Mouse (Mus musculus): ENCODE measurements around the gene Wars2.

Gene Wars2

DNA sequence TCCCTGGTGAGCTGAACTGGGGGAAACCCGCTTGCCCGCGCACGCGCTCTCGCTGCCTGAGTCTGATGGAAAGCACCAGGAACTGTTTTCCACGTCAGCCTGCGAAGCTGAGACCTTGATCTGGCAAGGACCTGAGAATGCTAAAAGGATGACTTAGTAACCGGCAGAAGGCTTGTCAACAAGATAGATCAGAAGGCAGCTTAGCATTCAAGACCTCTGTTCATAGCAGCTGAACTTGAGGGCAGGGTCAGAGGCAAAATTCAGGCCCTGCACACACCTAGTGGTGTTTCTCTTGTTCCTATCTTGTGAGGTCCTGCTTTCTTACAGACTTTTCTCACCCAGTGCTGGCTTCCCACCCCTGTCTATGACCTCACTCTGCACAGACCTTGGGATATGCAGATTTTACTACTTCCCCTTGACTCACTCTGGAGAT, 122.6 kb downstream of the Wars2 start:
- no peak for DNase-seq (ENCODE audit: low read depth, low spot score)

DNA sequence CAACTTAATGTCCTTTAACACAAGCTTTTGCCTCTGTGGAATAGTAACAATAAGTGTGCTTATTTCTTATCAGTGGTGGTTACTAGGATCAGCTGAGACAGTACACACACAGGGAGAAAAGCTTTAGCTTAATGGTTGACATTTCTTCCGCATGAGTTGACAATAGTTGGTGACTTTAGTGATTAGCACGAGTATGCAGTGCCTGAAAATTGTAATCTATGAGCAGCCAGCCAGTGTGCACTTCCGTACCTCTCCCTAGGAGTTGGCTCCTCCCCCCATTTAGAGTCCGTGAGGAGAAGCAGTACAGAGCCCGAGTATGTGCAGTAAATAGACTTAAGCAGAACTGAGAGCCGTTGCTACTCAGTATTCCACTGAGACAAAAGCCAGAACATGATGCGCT, 123.8 kb downstream of the Wars2 start:
- no peak for DNase-seq (ENCODE audit: low read depth, low spot score)

DNA sequence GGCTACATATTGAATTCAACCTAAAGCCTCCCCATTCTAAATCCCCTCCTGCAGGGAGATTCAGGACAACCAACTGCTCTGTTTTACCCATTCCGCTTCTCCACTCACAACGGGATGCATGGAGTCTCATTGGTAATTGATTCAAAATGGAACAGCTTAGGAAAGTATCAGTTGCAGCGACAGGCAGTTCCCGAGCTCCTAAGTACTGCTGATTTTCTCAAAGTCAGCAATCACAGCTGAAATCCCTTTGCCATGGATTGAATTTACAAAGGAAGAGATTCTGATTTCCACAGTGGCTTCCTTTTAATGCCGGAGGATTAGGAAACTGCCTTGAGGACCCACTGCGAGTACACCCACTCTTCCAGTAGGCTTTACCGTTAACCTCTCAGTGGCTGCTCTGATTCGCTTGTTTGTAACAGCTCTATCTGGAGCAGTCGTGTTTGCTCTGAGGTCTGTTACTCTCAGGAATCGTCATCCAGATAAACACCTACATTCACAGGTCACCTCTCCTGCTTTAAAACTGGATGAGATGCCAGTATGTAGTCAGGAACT, 126.0 kb downstream of the Wars2 start:
- DNase-seq (ENCODE audit: low read depth, low spot score) = no peak

DNA sequence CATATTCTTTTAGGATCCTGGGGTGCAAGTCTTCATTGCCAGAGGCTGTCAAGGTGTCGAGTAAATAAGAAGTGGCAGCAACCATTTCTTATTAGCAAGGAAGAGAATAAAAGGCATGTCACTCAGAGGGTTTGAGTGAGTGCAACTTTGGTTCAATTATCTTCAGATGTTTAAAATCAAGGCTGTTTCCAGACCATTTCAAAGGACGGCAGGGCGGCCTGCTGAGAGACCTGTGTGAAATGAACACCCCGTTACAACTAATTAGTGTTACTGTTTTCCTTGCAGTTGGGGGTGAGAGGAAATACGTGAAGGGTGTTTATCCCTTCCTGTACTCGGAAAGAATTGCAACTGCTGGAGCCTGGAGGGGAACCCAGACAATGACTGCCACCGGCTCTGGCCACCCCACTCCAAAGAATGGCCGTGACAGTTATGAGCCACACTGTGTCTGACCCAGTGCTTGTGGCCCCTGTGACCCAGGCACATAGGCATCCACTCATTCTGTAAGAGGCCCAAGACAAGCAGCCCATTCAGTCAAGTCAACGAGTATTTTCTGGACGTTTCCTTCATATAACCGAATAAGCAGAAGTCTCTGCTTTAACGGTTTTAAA, 137.2 kb downstream of the Wars2 start:
- DNase-seq (ENCODE audit: low read depth, low spot score) = no peak

DNA sequence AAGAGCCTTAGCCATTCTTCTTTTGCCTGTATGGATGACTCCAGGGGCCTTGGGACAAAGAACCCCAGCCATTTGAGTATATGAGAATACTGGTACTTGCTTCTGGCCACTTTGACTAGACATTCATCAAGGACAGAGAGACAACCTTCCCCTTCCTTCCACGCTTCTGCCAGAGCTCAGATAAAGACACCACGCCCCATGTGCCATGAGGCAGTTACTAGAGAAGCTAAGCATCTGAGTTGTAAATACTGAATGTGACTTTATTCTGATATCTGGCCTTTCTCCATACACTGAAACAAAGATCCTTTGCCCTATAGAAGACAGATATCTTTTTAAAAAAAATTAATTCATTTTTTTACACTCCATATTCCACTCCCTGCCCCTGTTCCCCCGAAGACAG, 138.8 kb downstream of the Wars2 start:
- no peak for DNase-seq (ENCODE audit: low read depth, low spot score)

DNA sequence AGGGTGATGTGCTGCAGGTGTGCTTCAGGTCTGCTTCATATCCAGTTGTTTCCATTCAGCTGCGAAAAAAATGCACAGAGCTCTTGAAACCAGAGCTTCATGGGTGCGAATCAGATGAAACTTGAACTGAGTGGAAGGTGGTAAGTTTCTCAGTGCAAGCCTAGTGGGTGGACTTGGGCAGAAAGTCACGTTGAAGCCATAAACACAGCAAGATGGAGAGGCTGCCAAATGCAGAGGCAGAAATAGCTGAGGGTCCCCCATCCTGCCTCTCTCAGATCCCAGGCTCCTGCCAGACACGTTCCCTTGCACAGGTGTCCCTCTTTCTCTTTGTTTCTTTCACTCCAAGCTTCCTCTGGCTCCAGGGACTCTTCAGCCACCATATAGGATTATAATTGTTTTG, 140.6 kb downstream of the Wars2 start:
- no peak for DNase-seq (ENCODE audit: low read depth, low spot score)

DNA sequence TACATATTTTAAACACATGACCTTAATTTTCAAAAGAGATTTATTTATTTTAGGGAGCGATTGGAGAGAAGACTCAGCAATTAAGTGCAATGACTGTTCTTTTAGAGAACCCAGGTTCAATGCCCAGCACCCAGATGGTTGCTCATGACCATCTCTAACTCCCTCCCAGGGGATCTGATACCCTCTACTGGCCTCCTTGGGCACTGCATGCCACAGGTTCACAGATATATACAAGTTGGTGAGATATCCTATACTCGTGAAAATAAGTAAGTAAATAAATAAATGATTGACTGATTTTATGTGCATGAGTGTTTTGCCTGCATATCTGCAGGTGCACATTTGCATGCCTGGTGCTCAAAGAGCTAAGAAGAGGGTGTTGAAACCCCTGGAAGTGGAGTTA, 147.4 kb downstream of the Wars2 start:
- no peak for DNase-seq (ENCODE audit: low read depth, low spot score)

Measured in retina, postnatal 7 days (tissue).